Mouse (Mus musculus): Measurements from ENCODE around the gene Herc1. TPM values are rescaled to one million over a fixed set of nuclear protein-coding genes. Genes with fewer than 3 reads are reported as not detected.
A peak's percentile ranks its signal among the peaks of the same experiment; 100 is the strongest.

Herc1 gene
- polyA plus RNA-seq, 1 experiment = 62.0 TPM

DNA sequence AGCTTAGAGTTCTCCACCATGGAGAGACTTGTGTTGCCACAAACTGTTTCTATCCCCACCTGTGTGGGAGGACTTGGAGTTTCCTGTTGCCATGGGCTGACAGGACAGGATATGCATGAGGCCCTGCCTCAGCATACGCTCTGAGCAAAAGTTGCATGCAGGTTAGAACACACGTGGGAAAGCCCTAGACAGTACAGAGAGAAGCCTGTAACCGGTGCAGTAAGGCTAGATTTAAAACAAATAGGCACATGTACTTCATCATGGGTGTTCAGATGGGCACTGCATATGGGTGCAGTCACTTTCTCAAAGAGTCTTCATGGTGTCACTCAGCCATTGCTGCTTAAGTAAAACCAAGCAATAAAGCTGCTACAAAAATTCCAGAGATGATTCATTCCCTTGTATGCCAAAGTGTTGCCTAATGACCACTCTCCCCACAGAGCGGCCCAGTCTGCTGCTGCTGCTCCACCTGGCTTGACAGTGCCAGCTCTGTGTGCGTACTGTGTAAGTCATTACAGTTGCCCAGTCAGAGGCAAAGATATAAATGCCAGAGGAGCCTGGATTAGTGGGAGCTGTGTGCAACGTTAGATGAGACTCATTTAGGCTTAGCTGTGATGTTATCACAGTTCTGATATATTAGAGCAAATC, 166.2 kb downstream of the Herc1 start:
- Histone ChIP-seq H3K4me3 (replicated peaks; ENCODE audit: insufficient read depth, low read depth, low read length) (no peak overlapping the region), H3K27me3 (ENCODE audit: control insufficient read depth, insufficient read depth, low read length) (no peaks in the 10 kb centered on the region), H3K27ac (ENCODE audit: insufficient read depth, low read length) (peak overlapping the region; percentile 88), H3K4me1 (ENCODE audit: control insufficient read depth, insufficient read depth, low read length) (peaks cover 40% of the 10 kb centered on the region)
- WGBS = 35% methylated on average over 6 of the region's 6 CpGs
- peak; percentile 69 to 88 for DNase-seq
- TF ChIP-seq POLR2A (IDR thresholded peaks at IDR 0.05; ENCODE audit: borderline replicate concordance, insufficient read depth, low read length) (no peak), CTCF (IDR thresholded peaks at IDR 0.05; ENCODE audit: borderline replicate concordance, insufficient read depth, low read depth, low read length) (no peak)

- TF ChIP-seq CTCF (IDR thresholded peaks at IDR 0.05; ENCODE audit: borderline replicate concordance, insufficient read depth, low read depth, low read length) (no peak), POLR2A (IDR thresholded peaks at IDR 0.05; ENCODE audit: borderline replicate concordance, insufficient read depth, low read length) (no peak)
- Histone ChIP-seq H3K27ac (ENCODE audit: insufficient read depth, low read length) (no peak overlapping the region; the same call in 1 of the 2 replicates), H3K27me3 (ENCODE audit: control insufficient read depth, insufficient read depth, low read length) (no peaks in the 10 kb centered on the region), H3K4me3 (replicated peaks; ENCODE audit: insufficient read depth, low read depth, low read length) (no peak overlapping the region), H3K4me1 (ENCODE audit: control insufficient read depth, insufficient read depth, low read length) (peaks cover 36% of the 10 kb centered on the region)
- 71% methylated on average over 10 of the region's 10 CpGs for WGBS
- DNase-seq = no peak
These were observed 167.5 kb downstream of the Herc1 start for GRCm38 (mm10) chr9:66517746-66518145.

DNA sequence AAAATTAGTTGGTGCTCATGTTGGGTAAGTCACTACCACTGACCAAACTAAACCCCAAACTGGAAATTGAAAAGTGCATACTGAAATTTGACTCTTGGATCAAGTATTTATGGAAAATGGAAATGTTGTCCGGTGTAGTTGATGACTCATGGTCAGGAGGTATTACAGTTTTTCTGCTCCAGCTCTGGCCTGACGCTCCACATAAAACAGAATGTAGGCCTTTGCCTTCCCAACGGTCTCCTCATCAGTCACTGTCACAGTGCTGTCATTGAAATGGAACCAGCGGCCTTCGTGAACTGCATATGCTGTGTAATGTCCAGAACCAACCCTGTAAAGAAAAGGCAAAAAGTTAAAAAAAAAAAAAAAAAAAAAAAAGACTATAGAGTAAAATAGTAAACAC, 168.0 kb downstream of the Herc1 start:
- TF ChIP-seq POLR2A (IDR thresholded peaks at IDR 0.05; ENCODE audit: borderline replicate concordance, insufficient read depth, low read length) = no peak
- TF ChIP-seq CTCF (IDR thresholded peaks at IDR 0.05; ENCODE audit: borderline replicate concordance, insufficient read depth, low read depth, low read length) = no peak
- 66% methylated on average over 5 of the region's 5 CpGs for WGBS
- Histone ChIP-seq H3K27ac (ENCODE audit: insufficient read depth, low read length) (no peak overlapping the region), H3K27me3 (ENCODE audit: control insufficient read depth, insufficient read depth, low read length) (no peaks in the 10 kb centered on the region), H3K4me3 (replicated peaks; ENCODE audit: insufficient read depth, low read depth, low read length) (no peak overlapping the region), H3K4me1 (ENCODE audit: control insufficient read depth, insufficient read depth, low read length) (peaks cover 32% of the 10 kb centered on the region)
- DNase-seq = no peak

DNA sequence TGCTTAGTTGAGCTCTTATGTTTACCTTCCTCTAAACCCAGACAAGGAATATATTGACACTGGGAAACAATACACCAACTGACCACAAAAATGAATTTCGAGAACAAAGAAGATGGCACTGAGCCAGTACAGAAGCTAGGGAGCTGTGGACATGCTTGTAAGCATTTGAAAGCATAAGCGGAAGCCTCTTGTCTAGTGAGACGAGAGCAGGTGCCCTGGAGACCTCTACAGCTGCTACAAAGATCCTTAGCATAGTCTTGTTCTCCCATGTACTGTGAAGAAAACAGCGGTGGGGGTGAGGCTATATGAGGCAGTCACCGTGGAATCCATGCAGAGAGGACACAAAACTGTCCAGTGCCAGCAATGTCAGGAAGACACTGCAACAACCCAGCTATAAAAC, 168.7 kb downstream of the Herc1 start:
- Histone ChIP-seq H3K4me3 (replicated peaks; ENCODE audit: insufficient read depth, low read depth, low read length) (no peak overlapping the region), H3K4me1 (ENCODE audit: control insufficient read depth, insufficient read depth, low read length) (peaks cover 28% of the 10 kb centered on the region), H3K27me3 (ENCODE audit: control insufficient read depth, insufficient read depth, low read length) (no peaks in the 10 kb centered on the region), H3K27ac (ENCODE audit: insufficient read depth, low read length) (no peak overlapping the region)
- TF ChIP-seq POLR2A (IDR thresholded peaks at IDR 0.05; ENCODE audit: borderline replicate concordance, insufficient read depth, low read length) = no peak
- no peak for TF ChIP-seq CTCF (IDR thresholded peaks at IDR 0.05; ENCODE audit: borderline replicate concordance, insufficient read depth, low read depth, low read length)
- 14% methylated on average over 5 of the region's 5 CpGs for WGBS
- peak in 1 of 2 experiments; percentile 35 for DNase-seq

GRCm38 (mm10) chr9:66520299-66520698, 170.0 kb downstream of the Herc1 start:
- H3K27me3 ChIP-seq (ENCODE audit: control insufficient read depth, insufficient read depth, low read length) = no peaks in the 10 kb centered on the region
- H3K4me1 ChIP-seq (ENCODE audit: control insufficient read depth, insufficient read depth, low read length) = peaks cover 21% of the 10 kb centered on the region; the same call in 1 of the 2 replicates
- no peak overlapping the region for H3K4me3 ChIP-seq (replicated peaks; ENCODE audit: insufficient read depth, low read depth, low read length)
- TF ChIP-seq POLR2A (IDR thresholded peaks at IDR 0.05; ENCODE audit: borderline replicate concordance, insufficient read depth, low read length) (no peak), CTCF (IDR thresholded peaks at IDR 0.05; ENCODE audit: borderline replicate concordance, insufficient read depth, low read depth, low read length) (no peak)
- DNase-seq = no peak
- 85% methylated on average over 4 of the region's 4 CpGs for WGBS
- 0 out of 2 replicates have a peak overlapping the region, but pooled peaks have one; percentile 20 for H3K27ac ChIP-seq (ENCODE audit: insufficient read depth, low read length)

GRCm38 (mm10) chr9:66521595-66521994, 171.3 kb downstream of the Herc1 start:
- Histone ChIP-seq H3K27ac (ENCODE audit: insufficient read depth, low read length) (no peak overlapping the region), H3K4me3 (replicated peaks; ENCODE audit: insufficient read depth, low read depth, low read length) (no peak overlapping the region), H3K27me3 (ENCODE audit: control insufficient read depth, insufficient read depth, low read length) (no peaks in the 10 kb centered on the region), H3K4me1 (ENCODE audit: control insufficient read depth, insufficient read depth, low read length) (peaks cover 11% of the 10 kb centered on the region; the same call in 1 of the 2 replicates)
- TF ChIP-seq POLR2A (IDR thresholded peaks at IDR 0.05; ENCODE audit: borderline replicate concordance, insufficient read depth, low read length) (no peak), CTCF (IDR thresholded peaks at IDR 0.05; ENCODE audit: borderline replicate concordance, insufficient read depth, low read depth, low read length) (no peak)
- 97% methylated on average over 3 of the region's 3 CpGs for WGBS
- DNase-seq = no peak

DNA sequence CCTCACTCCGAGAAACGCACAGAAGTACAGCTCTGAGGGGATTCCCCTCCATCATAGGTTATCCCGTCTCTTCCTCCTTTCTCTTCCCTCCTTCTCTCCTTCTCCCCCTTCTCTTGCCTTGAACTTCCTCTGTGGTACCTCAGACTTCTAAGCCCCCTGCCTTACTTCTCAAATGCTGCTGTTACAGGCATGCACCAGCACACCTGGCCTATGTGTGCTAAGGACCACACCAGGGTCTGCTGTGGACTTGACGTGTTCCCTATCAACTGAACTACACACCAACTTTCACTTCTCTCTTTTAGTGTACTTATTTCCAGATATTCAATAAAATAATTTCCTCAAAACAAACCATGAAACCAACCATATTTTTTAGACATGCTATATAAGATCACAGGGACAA, 192.5 kb downstream of the Herc1 start:
- TF ChIP-seq CTCF (IDR thresholded peaks at IDR 0.05; ENCODE audit: borderline replicate concordance, insufficient read depth, low read depth, low read length) (no peak), POLR2A (IDR thresholded peaks at IDR 0.05; ENCODE audit: borderline replicate concordance, insufficient read depth, low read length) (no peak)
- 72% methylated on average over 4 of the region's 4 CpGs for WGBS
- no peak for DNase-seq

More for the DNA sequence above, 192.5 kb downstream of the Herc1 start:
- Histone ChIP-seq H3K4me1 (ENCODE audit: control insufficient read depth, insufficient read depth, low read length) (no peaks in the 10 kb centered on the region), H3K27me3 (ENCODE audit: control insufficient read depth, insufficient read depth, low read length) (no peaks in the 10 kb centered on the region), H3K4me3 (replicated peaks; ENCODE audit: insufficient read depth, low read depth, low read length) (no peak overlapping the region), H3K27ac (ENCODE audit: insufficient read depth, low read length) (no peak overlapping the region)

Other genes starting within 250 kb of the Herc1 start
- gene Snx1, start 223.9 kb upstream of the Herc1 start, polyA plus RNA-seq (2012; rRNA removed) = 111 and 121 TPM in 2 replicates
- gene Ciao2a, start 223.8 kb upstream of the Herc1 start, polyA plus RNA-seq (2012; rRNA removed) = 24.3 and 25.9 TPM in 2 replicates
- 3.6 and 3.8 TPM in 2 replicates for gene Dapk2, start 192.2 kb upstream of the Herc1 start, polyA plus RNA-seq (2012; rRNA removed)
- 3.2 and 3.4 TPM in 2 replicates for gene Fbxl22, start 164.1 kb downstream of the Herc1 start, polyA plus RNA-seq (2012; rRNA removed)
- 89.3 and 97.0 TPM in 2 replicates for gene Usp3, start 242.7 kb downstream of the Herc1 start, polyA plus RNA-seq (2012; rRNA removed)

Data from cerebellum, adult 2 months (tissue).